Mouse (Mus musculus): ENCODE data around the gene Rgl1.

The Rgl1 gene

GRCm38 (mm10) chr1:152766032-152766772 is at the start of gene Rgl1, which contains the start of gene Arpc5:
TSS of gene Rgl1 (minus strand) at chr1:152766351.
TSS of gene Arpc5 (plus strand) at chr1:152766542.
- peak; percentile 96 for DNase-seq (ENCODE audit: low spot score)

- no peak for DNase-seq (ENCODE audit: low spot score)
These were observed 49.1 kb upstream of the Rgl1 start for GRCm38 (mm10) chr1:152815265-152815701.

GRCm38 (mm10) chr1:152810533-152811439 is 44.6 kb upstream of the Rgl1 start:
- DNase-seq (ENCODE audit: low spot score) = no peak

GRCm38 (mm10) chr1:152809541-152810252 is 43.5 kb upstream of the Rgl1 start:
- no peak for DNase-seq (ENCODE audit: low spot score)

GRCm38 (mm10) chr1:152808392-152808680 is 42.2 kb upstream of the Rgl1 start:
- no peak for DNase-seq (ENCODE audit: low spot score)

- DNase-seq (ENCODE audit: low spot score) = no peak
These were observed 41.7 kb upstream of the Rgl1 start for GRCm38 (mm10) chr1:152807619-152808391.

GRCm38 (mm10) chr1:152804907-152805306 is 38.8 kb upstream of the Rgl1 start:
- DNase-seq (ENCODE audit: low spot score) = no peak

GRCm38 (mm10) chr1:152800633-152801176 is 34.6 kb upstream of the Rgl1 start:
- no peak for DNase-seq (ENCODE audit: low spot score)

GRCm38 (mm10) chr1:152799897-152800296 is 33.7 kb upstream of the Rgl1 start, which contains the start of gene Ncf2:
TSS of gene Ncf2 (plus strand) at chr1:152800194.
- DNase-seq (ENCODE audit: low spot score) = no peak

- no peak for DNase-seq (ENCODE audit: low spot score)
These were observed 32.0 kb upstream of the Rgl1 start for GRCm38 (mm10) chr1:152798125-152798524.

GRCm38 (mm10) chr1:152796683-152797263 is 30.6 kb upstream of the Rgl1 start:
- DNase-seq (ENCODE audit: low spot score) = no peak

GRCm38 (mm10) chr1:152795688-152796255 is 29.6 kb upstream of the Rgl1 start:
- DNase-seq (ENCODE audit: low spot score) = no peak

GRCm38 (mm10) chr1:152793495-152794130 is 27.5 kb upstream of the Rgl1 start:
- no peak for DNase-seq (ENCODE audit: low spot score)

- peak; percentile 66 for DNase-seq (ENCODE audit: low spot score)
These were observed 26.8 kb upstream of the Rgl1 start for GRCm38 (mm10) chr1:152792736-152793494.

GRCm38 (mm10) chr1:152791269-152791668 is 25.1 kb upstream of the Rgl1 start:
- no peak for DNase-seq (ENCODE audit: low spot score)

GRCm38 (mm10) chr1:152790821-152791220 is 24.7 kb upstream of the Rgl1 start:
- no peak for DNase-seq (ENCODE audit: low spot score)

- no peak for DNase-seq (ENCODE audit: low spot score)
These were observed 24.1 kb upstream of the Rgl1 start for GRCm38 (mm10) chr1:152790254-152790653.

- no peak for DNase-seq (ENCODE audit: low spot score)
These were observed 22.0 kb upstream of the Rgl1 start for GRCm38 (mm10) chr1:152788121-152788660.

- DNase-seq (ENCODE audit: low spot score) = no peak
These were observed 20.8 kb upstream of the Rgl1 start for GRCm38 (mm10) chr1:152786953-152787352.
